Mouse (Mus musculus): ENCODE results near the gene Fbxl2.

DNA sequence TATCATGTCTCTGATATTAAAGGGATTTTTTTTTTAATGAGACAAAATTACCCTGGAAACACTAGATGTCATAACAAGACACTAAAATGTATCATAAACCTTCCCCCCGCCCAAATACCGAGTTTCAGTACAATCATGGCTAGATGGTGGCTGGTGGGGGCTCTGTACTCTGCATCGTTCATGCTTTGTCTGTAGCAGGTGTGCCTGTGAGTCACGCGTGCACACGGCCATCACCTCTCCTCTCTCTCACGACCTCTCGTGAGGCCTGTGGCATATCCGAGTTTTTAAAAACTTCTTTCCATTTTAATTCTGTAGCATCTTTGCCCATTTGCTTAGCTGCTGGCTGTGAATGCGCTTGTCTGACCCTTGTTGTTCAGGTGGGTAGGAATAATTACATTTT is 69.7 kb downstream of the Fbxl2 start:
- TF ChIP-seq POLR2A (IDR thresholded peaks at IDR 0.05; ENCODE audit: low read depth, low read length) (no peak), CTCF (IDR thresholded peaks at IDR 0.05; ENCODE audit: extremely low read depth, insufficient read depth, insufficient read length, insufficient replicate concordance) (no peak)
